Mouse (Mus musculus) erythroblast, embryonic 14.5 days (primary cell): Measurements from ENCODE around the gene Adgre4. TPM values are rescaled to one million over a fixed set of nuclear protein-coding genes. Genes with fewer than 3 reads are reported as not detected.
"Not testable (repeated sequence)": the region's sequence is repeated elsewhere in the genome, so short reads cannot be mapped to it uniquely, and the experiment has no call there.

Experiments used
- H3K27me3 ChIP-seq: 2 replicates; pipeline ENCODE4 v1.6.1; 2012; ENCODE audit warnings: inconsistent platforms; ENCODE audit not compliant: control insufficient read depth
- H3K36me3 ChIP-seq: 2 replicates; pipeline ENCODE4 v1.6.1; 2012; ENCODE audit warnings: mild to moderate bottlenecking, inconsistent platforms; ENCODE audit not compliant: control insufficient read depth
- H3K4me1 ChIP-seq: 2 replicates; pipeline ENCODE4 v1.6.1; 2012; ENCODE audit warnings: inconsistent platforms; ENCODE audit not compliant: control insufficient read depth
- H3K4me3 ChIP-seq: replicated peaks from 2 replicates; pipeline ENCODE3; 2012; ENCODE audit warnings: moderate library complexity, mild to moderate bottlenecking, inconsistent platforms
- H3K9me3 ChIP-seq: 2 replicates; pipeline ENCODE4 v1.6.1; 2012; ENCODE audit warnings: low read length, inconsistent platforms, mixed read lengths; ENCODE audit not compliant: control insufficient read depth
- GATA1 ChIP-seq: IDR thresholded peaks from 2 replicates; pipeline ENCODE4 v1.6.1; 2012; ENCODE audit warnings: low read length, inconsistent platforms, mixed read lengths
- TAL1 ChIP-seq: IDR thresholded peaks from 3 replicates; pipeline ENCODE4 v1.6.1; 2012; ENCODE audit warnings: low read length, inconsistent platforms, mixed read lengths
- polyA plus RNA-seq: library from polyadenylated mRNA; stranded (reverse); fragments of >175 nt; gene quantifications from 2 replicates; pipeline ENCODE4 v1.2.3, GENCODE M21; 2012

Gene Adgre4
- polyA plus RNA-seq, 1 experiment: not detected

- H3K36me3 ChIP-seq: no peaks in the 10 kb centered on the region
- TF ChIP-seq GATA1 (no peak), TAL1 (no peak)
Observed at GRCm38 (mm10) chr17:55813642-55814041, 63.9 kb downstream of the Adgre4 start.

GRCm38 (mm10) chr17:55816853-55817252, 67.1 kb downstream of the Adgre4 start:
- H3K4me3 ChIP-seq: no peak overlapping the region
- no peaks in the 10 kb centered on the region for H3K36me3 ChIP-seq
- no peaks in the 10 kb centered on the region for H3K27me3 ChIP-seq
- no peaks in the 10 kb centered on the region for H3K9me3 ChIP-seq
- TF ChIP-seq GATA1 (no peak), TAL1 (no peak)
- H3K4me1 ChIP-seq: no peaks in the 10 kb centered on the region

More at GRCm38 (mm10) chr17:55813642-55814041, 63.9 kb downstream of the Adgre4 start:
- H3K4me1 ChIP-seq: no peaks in the 10 kb centered on the region
- H3K27me3 ChIP-seq: no peaks in the 10 kb centered on the region
- H3K9me3 ChIP-seq: no peaks in the 10 kb centered on the region
- H3K4me3 ChIP-seq: no peak overlapping the region

- no peak overlapping the region for H3K4me3 ChIP-seq
- H3K4me1 ChIP-seq: no peaks in the 10 kb centered on the region
- no peak for TF ChIP-seq GATA1
- no peak for TF ChIP-seq TAL1
- H3K9me3 ChIP-seq: no peaks in the 10 kb centered on the region
- H3K27me3 ChIP-seq: no peaks in the 10 kb centered on the region
- no peaks in the 10 kb centered on the region for H3K36me3 ChIP-seq
Observed at GRCm38 (mm10) chr17:55821566-55821965, 71.8 kb downstream of the Adgre4 start.

- no peaks in the 10 kb centered on the region for H3K4me1 ChIP-seq
- TF ChIP-seq TAL1: no peak
- TF ChIP-seq GATA1: no peak
- H3K9me3 ChIP-seq: no peaks in the 10 kb centered on the region; the same call in 1 of the 2 replicates
- H3K27me3 ChIP-seq: no peaks in the 10 kb centered on the region
- H3K4me3 ChIP-seq: no peak overlapping the region
- no peaks in the 10 kb centered on the region for H3K36me3 ChIP-seq
Observed at GRCm38 (mm10) chr17:55843067-55843466, 93.3 kb downstream of the Adgre4 start.

GRCm38 (mm10) chr17:55877184-55877583, 127.4 kb downstream of the Adgre4 start:
- H3K9me3 ChIP-seq: no peaks in the 10 kb centered on the region
- H3K4me1 ChIP-seq: peaks cover 17% of the 10 kb centered on the region
- H3K4me3 ChIP-seq: no peak overlapping the region
- H3K27me3 ChIP-seq: peaks cover 3% of the 10 kb centered on the region; the same call in 1 of the 2 replicates
- TF ChIP-seq GATA1: no peak
- no peaks in the 10 kb centered on the region for H3K36me3 ChIP-seq

GRCm38 (mm10) chr17:55878282-55878635, 128.5 kb downstream of the Adgre4 start:
- H3K27me3 ChIP-seq: peaks cover 10% of the 10 kb centered on the region
- not testable (repeated sequence) for H3K36me3 ChIP-seq, H3K9me3 ChIP-seq
- H3K4me3 ChIP-seq: peak overlapping the region; percentile 63
- H3K4me1 ChIP-seq: peaks cover 17% of the 10 kb centered on the region

GRCm38 (mm10) chr17:55878636-55879369, 129.0 kb downstream of the Adgre4 start, which contains the start of gene Zfp119a:
Gene Zfp119a, minus strand, starts transcription at chr17:55878930.
- peak within 1 kb of the TSS; percentile 68 for H3K4me3 ChIP-seq
- H3K27me3 ChIP-seq: peaks cover 13% of the 10 kb centered on the region
- H3K4me1 ChIP-seq: peaks cover 17% of the 10 kb centered on the region
- H3K36me3 ChIP-seq, H3K9me3 ChIP-seq: not testable (repeated sequence)

- H3K27me3 ChIP-seq: peaks cover 41% of the 10 kb centered on the region
- peaks cover 9% of the 10 kb centered on the region for H3K4me1 ChIP-seq
- no peak overlapping the region for H3K4me3 ChIP-seq
- H3K9me3 ChIP-seq: no peaks in the 10 kb centered on the region
- no peaks in the 10 kb centered on the region for H3K36me3 ChIP-seq
- no peak for TF ChIP-seq TAL1
- no peak for TF ChIP-seq GATA1
Observed at GRCm38 (mm10) chr17:55883631-55884030, 133.8 kb downstream of the Adgre4 start.

- no peaks in the 10 kb centered on the region for H3K4me1 ChIP-seq
- no peak overlapping the region for H3K4me3 ChIP-seq
- H3K27me3 ChIP-seq: peaks cover 52% of the 10 kb centered on the region
- TF ChIP-seq GATA1: no peak
- no peak for TF ChIP-seq TAL1
- no peaks in the 10 kb centered on the region for H3K36me3 ChIP-seq
- H3K9me3 ChIP-seq: no peaks in the 10 kb centered on the region
Observed at GRCm38 (mm10) chr17:55884912-55885311, 135.1 kb downstream of the Adgre4 start.

- Histone ChIP-seq H3K27me3 (peaks cover 27% of the 10 kb centered on the region), H3K36me3 (peaks cover 17% of the 10 kb centered on the region), H3K4me3 (peak overlapping the region; percentile 67), H3K4me1 (peaks cover 18% of the 10 kb centered on the region)
- H3K9me3 ChIP-seq: not testable (repeated sequence)
Observed at GRCm38 (mm10) chr17:55892406-55892955, 142.7 kb downstream of the Adgre4 start.
